Mouse (Mus musculus): ENCODE results near the gene Pprc1.

The Pprc1 gene

DNA sequence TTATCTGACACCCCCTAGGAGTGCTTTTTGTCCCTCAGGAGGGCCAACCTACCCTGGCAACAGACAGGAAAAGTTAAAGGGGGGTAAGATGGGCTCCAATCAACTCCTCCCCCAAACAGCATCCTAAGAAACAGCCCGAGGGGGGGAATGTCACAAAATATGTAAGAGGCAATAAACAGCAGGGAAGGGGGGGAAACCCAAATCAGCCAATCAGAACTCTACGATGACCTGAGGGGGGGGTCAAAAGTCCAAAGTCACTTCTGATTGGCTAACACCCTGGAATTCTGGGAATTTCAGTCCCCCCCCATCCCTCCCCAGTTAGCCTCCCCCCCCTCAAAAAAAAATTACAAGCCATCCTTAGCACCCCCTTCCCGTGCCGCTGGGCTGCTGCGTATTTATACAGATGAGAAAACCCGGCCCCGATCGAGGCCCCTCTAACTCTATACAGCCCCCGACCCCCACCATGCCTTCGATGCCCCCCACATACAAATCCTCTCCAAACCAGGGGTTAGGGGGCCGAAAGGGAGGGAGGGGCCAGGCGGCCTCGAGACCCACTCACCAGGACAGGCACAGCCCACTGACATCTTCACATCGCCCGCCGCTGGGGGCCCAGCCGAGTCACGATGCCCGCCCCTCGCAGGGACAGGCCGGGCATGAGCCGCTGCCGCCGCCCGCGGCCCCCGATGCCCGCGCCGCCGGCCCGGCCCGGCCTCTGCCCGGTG, at the start of gene Pprc1:
Pprc1 (plus strand) TSS at position 616 of the 722 bp plus-strand sequence.
- no peak for DNase-seq (ENCODE audit: low read depth)

- peak; percentile 61 for DNase-seq (ENCODE audit: low read depth)
Measured at GRCm38 (mm10) chr19:45997365-45997764, 47.3 kb upstream of the Pprc1 start.

DNA sequence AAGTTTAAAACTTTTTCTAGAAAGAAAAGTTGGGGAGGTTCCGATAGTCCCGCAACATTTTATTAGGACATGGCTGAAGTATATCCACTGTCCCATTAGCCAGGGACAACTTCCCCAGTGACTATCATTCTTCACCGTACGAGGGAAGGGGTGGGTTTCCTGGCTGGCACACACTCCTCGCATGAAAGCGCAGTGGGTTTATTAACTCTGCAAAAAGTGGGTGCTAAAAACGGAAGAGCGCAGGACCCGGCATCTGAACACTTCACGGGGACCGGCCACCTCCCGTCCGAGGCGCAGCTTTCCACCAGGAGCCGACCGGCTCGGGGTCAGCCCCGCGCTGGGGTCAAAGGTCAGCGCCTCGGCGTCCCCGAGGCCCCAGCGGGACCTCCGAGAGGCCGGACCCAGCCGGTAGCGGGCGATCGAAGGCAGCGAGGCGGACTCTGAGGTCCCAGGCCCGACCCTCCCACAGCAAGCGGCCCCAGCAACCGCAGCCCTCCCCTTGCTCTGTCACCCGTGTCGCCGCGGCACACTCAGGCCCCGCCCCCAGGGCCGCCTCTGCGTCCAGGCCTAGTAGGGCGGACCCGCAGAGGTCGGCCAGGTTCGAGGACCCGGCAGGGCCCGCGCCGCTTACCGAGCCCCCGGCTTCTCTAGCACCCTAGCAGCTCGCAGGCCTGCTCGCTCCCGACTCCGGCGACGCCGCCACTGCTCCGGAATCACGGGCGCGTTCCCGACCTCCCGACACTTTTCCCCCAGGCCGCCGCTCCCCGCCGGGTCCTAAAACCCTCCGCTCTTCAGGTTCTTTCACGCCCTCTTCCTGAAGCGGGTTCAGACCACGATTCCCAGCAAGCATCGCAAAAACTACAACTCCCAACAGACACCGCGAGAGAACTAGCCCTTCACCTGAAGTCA, 46.6 kb upstream of the Pprc1 start, which contains the start of gene Armh3:
Armh3 (minus strand) TSS at position 704 of the 909 bp plus-strand sequence.
- DNase-seq (ENCODE audit: low read depth) = peak; percentile 93

DNA sequence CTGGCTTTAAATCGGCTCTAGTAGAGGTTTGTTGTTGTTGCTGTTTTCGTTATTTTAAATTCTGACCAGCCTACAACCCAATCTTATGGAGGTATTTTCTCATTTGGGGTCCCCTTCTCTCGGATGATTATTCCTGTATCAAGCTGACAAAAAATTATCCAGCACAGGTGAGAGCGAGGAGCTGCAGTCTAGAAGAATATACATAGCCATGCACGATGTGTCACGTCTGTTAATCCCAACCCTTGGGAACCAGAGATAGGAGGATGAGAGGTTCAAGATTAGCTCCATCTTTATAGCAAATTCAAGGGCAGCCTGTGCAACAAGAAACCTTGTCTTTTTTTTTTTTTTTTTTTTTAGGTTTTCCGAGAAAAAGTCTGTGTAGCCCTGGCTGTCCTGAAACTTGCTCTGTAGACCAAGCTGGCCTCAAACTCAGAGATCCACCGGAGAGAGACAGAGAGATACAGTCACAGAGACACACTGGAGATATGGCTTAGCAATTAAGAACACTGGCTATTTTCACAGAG, 45.9 kb upstream of the Pprc1 start:
- DNase-seq (ENCODE audit: low read depth) = no peak

- DNase-seq (ENCODE audit: low read depth) = no peak
Measured at GRCm38 (mm10) chr19:45999378-45999777, 45.3 kb upstream of the Pprc1 start.

GRCm38 (mm10) chr19:46002279-46002678, 42.4 kb upstream of the Pprc1 start:
- DNase-seq (ENCODE audit: low read depth) = peak; percentile 27

DNA sequence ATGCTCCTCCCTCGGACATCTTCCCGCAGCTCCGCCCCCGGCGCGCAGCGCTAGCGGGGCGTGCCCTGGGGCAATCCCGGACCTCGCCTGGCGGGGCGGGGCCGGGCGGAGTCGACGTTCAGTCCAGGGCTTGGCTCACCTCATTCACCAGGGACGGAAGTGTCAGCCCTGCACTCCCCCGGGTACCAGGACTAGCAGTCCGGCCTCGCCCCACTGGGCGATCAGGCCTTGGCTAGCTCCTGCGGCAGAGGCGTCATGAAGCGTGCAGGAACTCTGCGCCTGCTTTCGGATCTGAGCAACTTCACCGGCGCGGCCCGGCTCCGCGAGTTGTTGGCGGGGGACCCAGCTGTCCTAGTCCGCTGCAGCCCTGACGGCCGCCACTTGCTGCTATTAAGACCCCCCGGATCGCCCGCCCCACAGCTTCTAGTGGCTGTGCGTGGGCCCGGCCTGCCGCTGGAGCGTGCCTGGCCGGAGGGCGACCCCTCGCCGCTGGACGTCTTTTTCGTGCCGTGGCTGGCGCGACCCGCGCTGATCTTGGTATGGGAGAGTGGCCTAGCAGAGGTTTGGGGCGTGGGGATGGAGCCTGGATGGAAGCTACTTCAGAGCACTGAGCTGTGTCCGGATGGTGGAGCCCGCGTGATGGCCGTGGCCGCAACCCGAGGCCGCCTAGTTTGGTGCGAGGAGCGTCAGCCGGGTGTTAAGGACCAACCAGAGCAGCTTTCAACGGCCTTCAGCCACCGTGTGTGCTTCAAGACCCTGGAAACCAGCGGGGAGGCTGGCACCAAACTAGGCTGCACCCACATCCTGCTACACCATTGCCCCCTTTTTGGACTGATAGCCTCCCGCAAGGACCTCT, 41.1 kb upstream of the Pprc1 start, which contains the start of gene Hps6:
Hps6 (plus strand) TSS at position 138 of the 856 bp plus-strand sequence.
- DNase-seq (ENCODE audit: low read depth) = peak; percentile 85

GRCm38 (mm10) chr19:46004814-46005466, 39.7 kb upstream of the Pprc1 start:
- no peak for DNase-seq (ENCODE audit: low read depth)

GRCm38 (mm10) chr19:46005680-46006079, 39.0 kb upstream of the Pprc1 start:
- DNase-seq (ENCODE audit: low read depth) = no peak

DNA sequence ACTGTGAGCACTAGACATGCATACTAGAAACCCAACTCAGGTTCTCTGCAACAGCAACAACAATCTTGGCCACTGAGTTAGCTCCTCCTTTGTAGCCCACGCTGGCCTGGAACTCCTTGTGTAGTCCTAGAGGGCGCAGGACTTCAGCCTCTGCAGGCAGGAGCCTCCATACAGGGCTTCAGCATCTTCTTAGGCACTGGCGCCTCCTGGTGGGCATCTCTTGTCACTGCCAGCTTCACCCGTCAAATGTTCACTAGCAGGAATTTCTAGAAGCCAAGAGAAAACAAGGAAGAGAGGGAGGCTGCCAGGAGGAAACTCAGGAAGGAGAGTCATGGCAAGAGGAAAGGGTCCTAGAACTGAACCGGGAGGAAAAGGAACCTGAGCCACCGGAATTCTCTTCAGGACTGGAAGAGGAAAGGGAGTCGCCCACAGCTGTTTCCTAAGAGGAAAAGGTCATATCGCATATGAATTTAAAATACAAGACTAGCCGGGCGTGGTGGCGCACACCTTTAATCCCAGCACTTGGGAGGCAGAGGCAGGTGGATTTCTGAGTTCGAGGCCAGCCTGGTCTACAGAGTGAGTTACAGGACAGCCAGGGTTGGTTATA, 30.0 kb upstream of the Pprc1 start:
- peak; percentile 89 for DNase-seq (ENCODE audit: low read depth)

DNA sequence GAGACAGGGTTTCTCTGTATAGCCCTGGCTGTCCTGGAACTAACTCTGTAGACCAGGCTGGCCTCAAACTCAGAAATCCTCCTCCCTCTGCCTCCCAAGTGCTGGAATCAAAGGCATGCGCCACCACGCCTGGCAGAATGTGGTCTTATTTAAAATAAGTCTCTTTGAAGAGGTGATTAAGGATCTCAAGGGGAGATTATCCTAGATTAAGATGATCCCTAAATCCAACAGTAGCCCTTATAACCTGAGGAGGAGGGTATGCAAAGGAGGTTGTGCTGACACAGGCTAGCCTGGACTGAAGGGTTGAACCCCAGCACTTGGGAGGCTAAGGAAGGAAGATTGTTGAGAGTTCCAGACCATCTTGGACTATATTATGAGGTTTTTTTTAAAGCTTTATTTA, 28.7 kb upstream of the Pprc1 start:
- no peak for DNase-seq (ENCODE audit: low read depth)

DNA sequence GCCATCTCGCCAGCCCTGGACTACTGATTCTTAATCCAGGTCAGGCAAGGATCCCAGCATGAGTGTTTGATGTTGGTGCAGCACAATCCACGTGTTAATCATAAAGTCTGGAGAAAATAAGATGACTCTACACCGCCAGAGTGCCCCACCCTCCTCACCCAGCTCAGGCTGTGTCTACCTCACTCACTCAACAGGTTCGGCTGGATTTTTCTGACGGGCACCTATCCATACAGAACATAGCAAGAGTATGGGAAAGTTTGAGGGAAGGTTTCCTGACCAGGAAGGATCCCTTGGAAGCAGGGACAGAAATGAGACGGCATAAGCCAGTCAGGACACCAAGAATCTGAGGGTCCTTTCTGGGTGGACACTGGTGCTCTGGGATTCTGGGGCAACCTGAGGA, 19.7 kb upstream of the Pprc1 start:
- no peak for DNase-seq (ENCODE audit: low read depth)

GRCm38 (mm10) chr19:46026567-46026966, 18.1 kb upstream of the Pprc1 start:
- DNase-seq (ENCODE audit: low read depth) = no peak

DNA sequence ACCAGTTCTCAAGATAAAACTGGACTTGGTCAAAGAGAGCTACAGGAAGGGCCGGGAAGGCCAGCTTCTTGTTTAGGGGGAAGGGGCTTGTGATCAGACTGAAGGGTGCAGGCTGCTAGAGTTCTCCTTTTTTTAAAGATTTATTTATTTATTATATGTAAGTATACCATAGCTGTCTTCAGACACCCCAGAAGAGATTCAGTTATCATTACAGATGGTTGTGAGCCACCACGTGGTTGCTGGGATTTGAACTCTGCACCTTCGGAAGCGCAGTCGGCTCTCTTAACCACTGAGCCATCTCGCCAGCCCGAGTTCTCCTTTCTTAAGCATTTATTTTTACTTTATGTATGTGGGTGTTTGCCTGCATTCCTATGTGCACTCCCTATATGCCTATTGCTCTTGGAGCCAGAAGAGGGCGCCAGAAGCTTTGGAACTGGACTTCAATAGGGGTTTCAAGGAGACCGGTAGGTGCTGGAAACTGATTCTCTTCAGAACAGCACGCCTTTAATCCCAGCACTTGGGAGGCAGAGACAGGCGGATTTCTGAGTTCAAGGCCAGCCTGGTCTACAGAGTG, 15.9 kb upstream of the Pprc1 start:
- DNase-seq (ENCODE audit: low read depth) = peak; percentile 67

GRCm38 (mm10) chr19:46029652-46030051, 15.0 kb upstream of the Pprc1 start:
- DNase-seq (ENCODE audit: low read depth) = no peak

DNA sequence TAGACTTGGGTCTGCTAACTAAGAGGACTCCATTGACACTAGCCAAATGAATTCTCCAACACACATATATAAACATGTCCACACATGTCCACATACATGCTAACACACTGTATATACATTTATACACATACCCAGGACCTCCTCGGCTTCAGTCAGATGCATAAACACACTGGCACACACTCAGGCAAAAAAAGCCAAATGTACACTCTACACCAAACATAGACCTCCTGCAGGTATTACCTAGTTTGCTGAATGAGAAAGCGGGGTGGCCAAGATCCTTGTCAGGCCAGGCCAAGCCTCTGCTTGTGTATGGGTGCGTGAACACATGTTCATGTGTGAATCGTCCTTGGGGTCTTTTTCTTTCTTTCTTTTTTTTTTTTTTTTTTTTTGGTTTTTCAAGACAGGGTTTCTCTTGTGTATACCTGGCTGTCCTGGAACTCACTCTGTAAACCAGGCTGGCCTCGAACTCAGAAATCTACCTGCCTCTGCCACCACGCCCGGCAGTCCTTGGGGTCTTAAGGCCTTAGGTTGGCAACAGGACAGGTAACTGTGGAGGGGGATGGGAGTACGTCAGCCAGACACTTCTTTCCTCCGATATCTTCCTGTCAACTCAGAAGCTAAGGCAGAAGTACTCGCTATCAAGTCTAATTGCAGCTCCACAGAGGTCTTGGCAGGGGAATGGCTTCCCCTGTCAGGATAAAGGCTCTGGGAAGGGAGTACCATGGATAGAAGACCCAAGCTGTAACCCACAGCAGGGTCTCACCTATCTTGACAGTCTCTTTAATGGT, 14.3 kb upstream of the Pprc1 start:
- DNase-seq (ENCODE audit: low read depth) = no peak

GRCm38 (mm10) chr19:46031689-46032432, 12.8 kb upstream of the Pprc1 start:
- DNase-seq (ENCODE audit: low read depth) = no peak

- DNase-seq (ENCODE audit: low read depth) = no peak
Measured at GRCm38 (mm10) chr19:46032731-46033510, 11.8 kb upstream of the Pprc1 start.

Measured in naive thymus-derived CD4-positive, alpha-beta T cell, adult 2 months (primary cell).